Mouse (Mus musculus): ENCODE data around the gene Unc79. TPM values are rescaled to one million over a fixed set of nuclear protein-coding genes. Genes with fewer than 3 reads are reported as not detected.

The Unc79 gene
- polyA plus RNA-seq, 1 experiment: 0.57 TPM

- 82% methylated on average over 12 of the region's 12 CpGs for WGBS
- no peaks in the 10 kb centered on the region for H3K4me1 ChIP-seq (ENCODE audit: control insufficient read depth, insufficient read depth, low read length)
- no peak overlapping the region for H3K27ac ChIP-seq (ENCODE audit: control insufficient read depth, insufficient read depth, low read depth, low read length, poor library complexity)
- no peak overlapping the region for H3K4me3 ChIP-seq (replicated peaks; ENCODE audit: control insufficient read depth, low read depth, low read length)
- TF ChIP-seq CTCF (IDR thresholded peaks at IDR 0.05; ENCODE audit: control insufficient read depth, insufficient read depth, low read length) (no peak), POLR2A (IDR thresholded peaks at IDR 0.05; ENCODE audit: borderline replicate concordance, control insufficient read depth, low read depth, low read length) (no peak)
Measured at GRCm38 (mm10) chr12:103049865-103050264, 101.2 kb downstream of the Unc79 start.

- TF ChIP-seq CTCF (IDR thresholded peaks at IDR 0.05; ENCODE audit: control insufficient read depth, insufficient read depth, low read length) (no peak), POLR2A (IDR thresholded peaks at IDR 0.05; ENCODE audit: borderline replicate concordance, control insufficient read depth, low read depth, low read length) (no peak)
Measured at GRCm38 (mm10) chr12:103059321-103060053, 110.8 kb downstream of the Unc79 start.

GRCm38 (mm10) chr12:103060791-103061190, 112.1 kb downstream of the Unc79 start:
- no peaks in the 10 kb centered on the region for H3K4me1 ChIP-seq (ENCODE audit: control insufficient read depth, insufficient read depth, low read length)
- H3K27ac ChIP-seq (ENCODE audit: control insufficient read depth, insufficient read depth, low read depth, low read length, poor library complexity): no peak overlapping the region
- TF ChIP-seq POLR2A (IDR thresholded peaks at IDR 0.05; ENCODE audit: borderline replicate concordance, control insufficient read depth, low read depth, low read length): no peak
- no peak for TF ChIP-seq CTCF (IDR thresholded peaks at IDR 0.05; ENCODE audit: control insufficient read depth, insufficient read depth, low read length)
- H3K4me3 ChIP-seq (replicated peaks; ENCODE audit: control insufficient read depth, low read depth, low read length): no peak overlapping the region
- WGBS: 81% methylated on average over 10 of the region's 10 CpGs

More at GRCm38 (mm10) chr12:103059321-103060053, 110.8 kb downstream of the Unc79 start:
- no peak overlapping the region for H3K27ac ChIP-seq (ENCODE audit: control insufficient read depth, insufficient read depth, low read depth, low read length, poor library complexity)
- H3K4me3 ChIP-seq (replicated peaks; ENCODE audit: control insufficient read depth, low read depth, low read length): no peak overlapping the region
- H3K4me1 ChIP-seq (ENCODE audit: control insufficient read depth, insufficient read depth, low read length): no peaks in the 10 kb centered on the region
- WGBS: 81% methylated on average over 21 of the region's 21 CpGs

GRCm38 (mm10) chr12:103062133-103062532, 113.5 kb downstream of the Unc79 start:
- 70% methylated on average over 4 of the region's 4 CpGs for WGBS
- no peak overlapping the region for H3K27ac ChIP-seq (ENCODE audit: control insufficient read depth, insufficient read depth, low read depth, low read length, poor library complexity)
- no peak for TF ChIP-seq CTCF (IDR thresholded peaks at IDR 0.05; ENCODE audit: control insufficient read depth, insufficient read depth, low read length)
- no peak for TF ChIP-seq POLR2A (IDR thresholded peaks at IDR 0.05; ENCODE audit: borderline replicate concordance, control insufficient read depth, low read depth, low read length)

GRCm38 (mm10) chr12:103064944-103065343, 116.3 kb downstream of the Unc79 start:
- no peak overlapping the region for H3K27ac ChIP-seq (ENCODE audit: control insufficient read depth, insufficient read depth, low read depth, low read length, poor library complexity)
- H3K4me3 ChIP-seq (replicated peaks; ENCODE audit: control insufficient read depth, low read depth, low read length): no peak overlapping the region
- WGBS: 2% methylated on average over 3 of the region's 3 CpGs
- TF ChIP-seq POLR2A (IDR thresholded peaks at IDR 0.05; ENCODE audit: borderline replicate concordance, control insufficient read depth, low read depth, low read length): no peak
- TF ChIP-seq CTCF (IDR thresholded peaks at IDR 0.05; ENCODE audit: control insufficient read depth, insufficient read depth, low read length): no peak
- H3K4me1 ChIP-seq (ENCODE audit: control insufficient read depth, insufficient read depth, low read length): no peaks in the 10 kb centered on the region

More at GRCm38 (mm10) chr12:103062133-103062532, 113.5 kb downstream of the Unc79 start:
- Histone ChIP-seq H3K4me3 (replicated peaks; ENCODE audit: control insufficient read depth, low read depth, low read length) (no peak overlapping the region), H3K4me1 (ENCODE audit: control insufficient read depth, insufficient read depth, low read length) (no peaks in the 10 kb centered on the region)

GRCm38 (mm10) chr12:103068161-103068560, 119.5 kb downstream of the Unc79 start:
- Histone ChIP-seq H3K4me3 (replicated peaks; ENCODE audit: control insufficient read depth, low read depth, low read length) (no peak overlapping the region), H3K27ac (ENCODE audit: control insufficient read depth, insufficient read depth, low read depth, low read length, poor library complexity) (no peak overlapping the region), H3K4me1 (ENCODE audit: control insufficient read depth, insufficient read depth, low read length) (no peaks in the 10 kb centered on the region)
- WGBS: 81% methylated on average over 5 of the region's 5 CpGs
- TF ChIP-seq CTCF (IDR thresholded peaks at IDR 0.05; ENCODE audit: control insufficient read depth, insufficient read depth, low read length): no peak
- TF ChIP-seq POLR2A (IDR thresholded peaks at IDR 0.05; ENCODE audit: borderline replicate concordance, control insufficient read depth, low read depth, low read length): no peak

- Histone ChIP-seq H3K4me3 (replicated peaks; ENCODE audit: control insufficient read depth, low read depth, low read length) (no peak overlapping the region), H3K27ac (ENCODE audit: control insufficient read depth, insufficient read depth, low read depth, low read length, poor library complexity) (no peak overlapping the region), H3K4me1 (ENCODE audit: control insufficient read depth, insufficient read depth, low read length) (no peaks in the 10 kb centered on the region)
- 76% methylated on average over 12 of the region's 12 CpGs for WGBS
- TF ChIP-seq CTCF (IDR thresholded peaks at IDR 0.05; ENCODE audit: control insufficient read depth, insufficient read depth, low read length) (no peak), POLR2A (IDR thresholded peaks at IDR 0.05; ENCODE audit: borderline replicate concordance, control insufficient read depth, low read depth, low read length) (no peak)
Measured at GRCm38 (mm10) chr12:103069565-103069964, 120.9 kb downstream of the Unc79 start.

GRCm38 (mm10) chr12:103073953-103074352, 125.3 kb downstream of the Unc79 start:
- H3K27ac ChIP-seq (ENCODE audit: control insufficient read depth, insufficient read depth, low read depth, low read length, poor library complexity): no peak overlapping the region
- 84% methylated on average over 4 of the region's 4 CpGs for WGBS
- no peaks in the 10 kb centered on the region for H3K4me1 ChIP-seq (ENCODE audit: control insufficient read depth, insufficient read depth, low read length)
- H3K4me3 ChIP-seq (replicated peaks; ENCODE audit: control insufficient read depth, low read depth, low read length): no peak overlapping the region
- TF ChIP-seq CTCF (IDR thresholded peaks at IDR 0.05; ENCODE audit: control insufficient read depth, insufficient read depth, low read length): no peak
- TF ChIP-seq POLR2A (IDR thresholded peaks at IDR 0.05; ENCODE audit: borderline replicate concordance, control insufficient read depth, low read depth, low read length): no peak

All from bone marrow, adult 2 months (tissue).